Comparison of ENCODE assay signal across 8 mouse cellular contexts in the genomic region with DNA sequence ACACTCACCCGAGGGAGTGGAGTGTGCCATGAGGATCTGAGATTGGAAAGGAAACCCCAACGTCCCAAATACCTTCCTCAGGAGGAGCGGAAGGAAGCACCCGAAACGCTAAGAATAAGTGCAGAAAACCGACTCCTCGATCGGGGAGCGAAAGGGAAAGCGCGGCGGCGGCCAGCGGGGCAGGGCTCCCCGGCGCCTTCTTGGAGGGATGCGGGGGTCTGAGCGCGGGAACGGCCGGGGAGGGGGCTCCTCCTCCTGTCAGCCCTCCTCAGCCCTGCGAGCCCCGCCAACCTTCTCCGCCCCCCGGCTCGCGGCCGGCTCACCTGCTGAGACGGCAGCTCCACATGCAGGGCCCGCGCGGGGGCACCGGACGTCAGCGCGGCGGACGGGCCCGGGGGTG. TPM values are rescaled to one million over a fixed set of nuclear protein-coding genes. Genes with fewer than 3 reads are reported as not detected.
DNase-seq lines count a peak whose midpoint lies in the region; ATAC-seq and TF ChIP-seq lines count a peak whose summit lies in the region.

No protein-coding gene starts in this region.

- no peak for TF ChIP-seq CTCF in lung, embryonic 14.5 days (IDR thresholded peaks at IDR 0.05; ENCODE audit: low read depth)
- no peak for TF ChIP-seq CTCF in heart, postnatal 0 days (IDR thresholded peaks at IDR 0.05; ENCODE audit: low read depth)

- peak overlapping the region; percentile 83 for H3K4me2 ChIP-seq in lung, embryonic 14.5 days
- H3K4me2 ChIP-seq in heart, postnatal 0 days (ENCODE audit: low read depth, low read length) = peak overlapping the region; percentile 80

- peak overlapping the region; percentile 82 for H3K9ac ChIP-seq in lung, embryonic 14.5 days
- peak overlapping the region; percentile 95 for H3K9ac ChIP-seq in heart, postnatal 0 days (replicated peaks; ENCODE audit: low read depth, low read length)

- ATAC-seq in lung, embryonic 14.5 days (ENCODE audit: insufficient read depth) = no peak; the same call in 1 of the 2 replicates
- peak; percentile 1 for ATAC-seq in heart, postnatal 0 days (ENCODE audit: insufficient read depth, low read depth)
- ATAC-seq in megakaryocyte progenitor cell, adult 5-6 weeks (replicated peaks; ENCODE audit: poor library complexity) = no peak

- WGBS in lung, embryonic 14.5 days = under 1% methylated on average over 39 of the region's 39 CpGs
- 0% methylated on average over 34 of the region's 39 CpGs for WGBS in heart, postnatal 0 days
- WGBS in midbrain, embryonic 10.5 days = under 1% methylated on average over 39 of the region's 39 CpGs

- H3K4me3 ChIP-seq in lung, embryonic 14.5 days (ENCODE audit: low read depth, low read length) = peak overlapping the region; percentile 98
- peak overlapping the region; percentile 86 for H3K4me3 ChIP-seq in brown adipose tissue, adult 24 weeks (ENCODE audit: insufficient read depth, low read depth, low read length)
- peak overlapping the region; percentile 100 for H3K4me3 ChIP-seq in heart, postnatal 0 days (ENCODE audit: low read depth, low read length)
- peak overlapping the region; percentile 81 for H3K4me3 ChIP-seq in midbrain, embryonic 10.5 days

- no peaks in the 10 kb centered on the region for H3K9me3 ChIP-seq in lung, embryonic 14.5 days (ENCODE audit: low read depth, low read length)
- no peaks in the 10 kb centered on the region for H3K9me3 ChIP-seq in heart, postnatal 0 days (replicated peaks; ENCODE audit: control insufficient read depth, low read length)
- no peaks in the 10 kb centered on the region; the same call in 1 of the 2 replicates for H3K9me3 ChIP-seq in midbrain, embryonic 10.5 days (replicated peaks)

- H3K27ac ChIP-seq in lung, embryonic 14.5 days (ENCODE audit: low read depth) = peak overlapping the region; percentile 85
- peak overlapping the region; percentile 64 for H3K27ac ChIP-seq in brown adipose tissue, adult 24 weeks (replicated peaks; ENCODE audit: low read depth, low read length)
- peak overlapping the region; percentile 98 for H3K27ac ChIP-seq in heart, postnatal 0 days (ENCODE audit: low read depth)
- peak overlapping the region; percentile 85 for H3K27ac ChIP-seq in midbrain, embryonic 10.5 days (replicated peaks)

- peaks cover 12% of the 10 kb centered on the region; the same call in 1 of the 2 replicates for H3K4me1 ChIP-seq in lung, embryonic 14.5 days (ENCODE audit: insufficient read depth)
- H3K4me1 ChIP-seq in brown adipose tissue, adult 24 weeks (ENCODE audit: control insufficient read depth, insufficient read depth, insufficient read length, low read length) = peaks cover 6% of the 10 kb centered on the region
- peaks cover 15% of the 10 kb centered on the region for H3K4me1 ChIP-seq in heart, postnatal 0 days (ENCODE audit: control insufficient read depth, insufficient read depth)
- H3K4me1 ChIP-seq in midbrain, embryonic 10.5 days = peaks cover 28% of the 10 kb centered on the region

- peak; percentile 27 for DNase-seq in lung, embryonic 14.5 days
- no peak for DNase-seq in lung, postnatal 14 days
- DNase-seq in heart, postnatal 0 days (ENCODE audit: low spot score) = no peak
- no peak for DNase-seq in midbrain, embryonic 10.5 days (ENCODE audit: low spot score)
- no peak for DNase-seq in urinary bladder, postnatal 25 days (ENCODE audit: low spot score)
- no peak for DNase-seq in gastrocnemius, adult 8-10 months (ENCODE audit: low spot score in 2 of 2)

- H3K36me3 ChIP-seq in lung, embryonic 14.5 days (ENCODE audit: insufficient read depth) = no peaks in the 10 kb centered on the region
- H3K36me3 ChIP-seq in heart, postnatal 0 days (replicated peaks; ENCODE audit: control insufficient read depth, insufficient read depth, low read length) = no peaks in the 10 kb centered on the region
- H3K36me3 ChIP-seq in midbrain, embryonic 10.5 days = no peaks in the 10 kb centered on the region; the same call in 1 of the 2 replicates

- H3K27me3 ChIP-seq in lung, embryonic 14.5 days (ENCODE audit: insufficient read depth, low read length) = no peaks in the 10 kb centered on the region
- H3K27me3 ChIP-seq in heart, postnatal 0 days (ENCODE audit: control insufficient read depth, insufficient read depth, low read length) = no peaks in the 10 kb centered on the region
- peaks cover 20% of the 10 kb centered on the region; the same call in 1 of the 2 replicates for H3K27me3 ChIP-seq in midbrain, embryonic 10.5 days (ENCODE audit: low read depth, poor library complexity, severe bottlenecking)

- no peak for TF ChIP-seq EP300 in heart, postnatal 0 days (IDR thresholded peaks at IDR 0.05; ENCODE audit: low read depth)

RNA-seq across cellular contexts. Expression of a gene that starts 0.4 kb away (rescaled TPM):
- 22.0 and 25.1 TPM in 2 replicates for polyA plus RNA-seq in lung, embryonic 14.5 days (2014; fragmentation: Nextera tagmentation; extraction: Ambion mirVana)
- 11.5 and 12.4 TPM in 2 replicates for polyA plus RNA-seq in brown adipose tissue, adult 24 weeks (2012; ENCODE audit: insufficient read depth, insufficient read length, missing spikeins)
- total RNA-seq in heart, postnatal 0 days (2014; rRNA removed; ENCODE audit: low replicate concordance) = 37.2 and 38.1 TPM in 2 replicates
- 11.1 and 11.8 TPM in 2 replicates for polyA plus RNA-seq in heart, postnatal 0 days (2015; fragmentation: Nextera tagmentation; extraction: Ambion mirVana)
- polyA plus RNA-seq in midbrain, embryonic 10.5 days (2016; fragmentation: Nextera tagmentation; extraction: Ambion mirVana) = 9.7 and 10.0 TPM in 2 replicates
- 10 to 100 TPM in 3 of 4 experiments, 1 to 10 TPM in 1; 6.0 to 13.1 (median 11.5) TPM for total RNA-seq in gastrocnemius, adult 8-10 months (2022)
- 22.6 and 24.6 TPM in 2 replicates for total RNA-seq in megakaryocyte progenitor cell, adult 5-6 weeks (2015)
- total RNA-seq in megakaryocyte progenitor cell, adult 5-6 weeks (2017) = 33.9 TPM in 2 replicates

RNA-seq across cellular contexts. Expression of a gene that starts 42.0 kb away (rescaled TPM):
- polyA plus RNA-seq in lung, embryonic 14.5 days (2014; fragmentation: Nextera tagmentation; extraction: Ambion mirVana) = 17.0 and 25.2 TPM in 2 replicates
- 1,082 and 1,581 TPM in 2 replicates for polyA plus RNA-seq in brown adipose tissue, adult 24 weeks (2012; ENCODE audit: insufficient read depth, insufficient read length, missing spikeins)
- total RNA-seq in heart, postnatal 0 days (2014; rRNA removed; ENCODE audit: low replicate concordance) = 114 and 121 TPM in 2 replicates
- 112 and 115 TPM in 2 replicates for polyA plus RNA-seq in heart, postnatal 0 days (2015; fragmentation: Nextera tagmentation; extraction: Ambion mirVana)
- polyA plus RNA-seq in midbrain, embryonic 10.5 days (2016; fragmentation: Nextera tagmentation; extraction: Ambion mirVana) = 10.9 and 13.6 TPM in 2 replicates
- total RNA-seq in gastrocnemius, adult 8-10 months (2022) = 10 to 100 TPM; 33.2 to 62.2 (median 41.4) TPM
- total RNA-seq in megakaryocyte progenitor cell, adult 5-6 weeks (2015) = 11.4 and 12.2 TPM in 2 replicates
- total RNA-seq in megakaryocyte progenitor cell, adult 5-6 weeks (2017) = 8.5 and 12.2 TPM in 2 replicates
